Mouse (Mus musculus): Measurements from ENCODE around the gene Parp16. TPM values are rescaled to one million over a fixed set of nuclear protein-coding genes. Genes with fewer than 3 reads are reported as not detected.

The Parp16 gene
- polyA plus RNA-seq (2017; shearing (Covaris generic)), result 1 to 10 TPM; 5.7 to 6.6 TPM

- no peak for ATAC-seq
Observed at GRCm38 (mm10) chr9:65195053-65195452, at the start of gene Parp16. Gene Parp16 (plus strand): TSS chr9:65195353.

- no peak for ATAC-seq
Observed at GRCm38 (mm10) chr9:65146001-65146400, 49.2 kb upstream of the Parp16 start.

DNA sequence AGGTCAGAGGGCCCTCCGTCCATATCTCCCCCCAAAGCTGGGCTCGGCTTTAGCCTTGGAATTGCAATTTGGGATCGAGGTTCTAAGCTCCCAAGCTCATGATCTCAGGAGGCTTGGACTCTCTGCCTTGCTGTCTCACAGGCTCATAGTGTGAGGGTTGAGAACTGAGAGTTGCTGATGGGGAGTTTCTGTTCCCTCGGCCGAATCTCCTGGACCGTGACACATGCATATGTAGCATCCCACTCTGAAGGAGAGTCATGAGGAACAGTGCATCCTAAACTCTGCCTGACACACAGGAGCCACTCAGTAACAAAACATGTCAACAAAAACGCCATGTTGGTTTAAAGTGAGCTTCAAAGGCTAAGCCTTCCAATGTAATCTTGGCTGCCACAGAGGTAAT, 46.6 kb upstream of the Parp16 start:
- ATAC-seq, result no peak

GRCm38 (mm10) chr9:65152711-65153330, 42.3 kb upstream of the Parp16 start:
- ATAC-seq, result no peak

DNA sequence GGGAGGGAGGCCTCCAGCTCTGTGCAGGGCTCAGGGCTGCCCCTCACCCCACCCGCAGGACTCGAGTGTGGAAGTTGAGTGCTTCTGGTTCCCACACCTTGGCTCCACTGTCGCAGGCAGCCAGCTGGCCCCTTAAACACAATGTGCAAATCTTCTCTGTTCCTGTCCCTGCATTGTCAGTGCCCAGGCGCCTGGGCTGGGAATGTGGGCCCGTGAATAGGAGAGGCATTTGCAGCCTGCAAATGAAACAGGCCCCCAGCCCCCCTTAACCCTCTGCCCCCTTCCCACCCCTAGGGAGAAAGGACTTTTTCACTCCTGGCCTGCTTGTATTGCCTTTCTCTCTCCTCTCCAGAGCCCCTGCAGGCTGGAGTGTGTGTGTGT, 41.8 kb upstream of the Parp16 start:
- ATAC-seq, result no peak

- ATAC-seq, result no peak
Observed at GRCm38 (mm10) chr9:65154692-65155455, 40.3 kb upstream of the Parp16 start.

DNA sequence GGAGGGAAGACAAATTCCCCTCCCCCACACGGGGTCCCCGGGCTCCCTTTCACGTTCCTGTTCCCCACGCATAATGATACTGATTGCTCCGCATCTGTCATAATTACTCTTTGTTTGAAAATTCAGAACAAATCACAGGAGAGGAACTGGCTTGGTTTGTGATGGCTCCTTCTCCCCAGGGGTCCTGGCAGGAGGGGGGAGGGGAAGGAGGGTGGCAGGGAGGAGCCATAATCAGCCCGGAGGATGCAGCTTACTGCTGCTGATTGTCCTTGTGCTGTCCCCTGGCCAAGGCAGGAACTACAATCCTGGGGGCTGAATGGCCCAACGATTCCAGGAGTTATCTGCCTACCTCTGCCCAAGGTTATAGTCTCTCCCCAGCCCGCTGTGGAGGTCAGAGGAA, 38.5 kb upstream of the Parp16 start:
- ATAC-seq, result no peak

DNA sequence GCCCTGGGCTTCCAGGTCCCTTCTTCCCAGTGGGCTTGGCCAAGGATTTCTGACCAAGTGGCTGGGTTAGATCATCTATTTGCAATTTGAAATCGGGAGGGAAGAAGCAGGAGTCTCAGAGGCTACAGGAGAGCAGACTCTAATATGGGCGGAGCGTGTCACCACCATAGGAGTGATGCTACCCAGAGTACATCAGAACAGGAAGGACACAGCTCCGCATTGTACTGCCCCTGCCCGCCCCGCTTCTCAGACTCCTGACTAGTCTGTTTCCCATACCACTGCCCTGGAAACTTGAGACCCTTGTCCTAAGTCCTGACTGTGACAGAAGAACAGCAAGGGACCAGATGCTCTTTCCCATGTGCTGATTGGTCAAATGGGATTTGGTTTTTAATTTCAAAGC, 37.5 kb upstream of the Parp16 start:
- no peak for ATAC-seq

- ATAC-seq, result no peak
Observed at GRCm38 (mm10) chr9:65161188-65161587, 34.0 kb upstream of the Parp16 start.

- ATAC-seq, result no peak
Observed at GRCm38 (mm10) chr9:65161881-65162280, 33.3 kb upstream of the Parp16 start.

GRCm38 (mm10) chr9:65162711-65163639, 32.2 kb upstream of the Parp16 start:
- ATAC-seq, result no peak

GRCm38 (mm10) chr9:65164870-65165269, 30.3 kb upstream of the Parp16 start:
- no peak for ATAC-seq

DNA sequence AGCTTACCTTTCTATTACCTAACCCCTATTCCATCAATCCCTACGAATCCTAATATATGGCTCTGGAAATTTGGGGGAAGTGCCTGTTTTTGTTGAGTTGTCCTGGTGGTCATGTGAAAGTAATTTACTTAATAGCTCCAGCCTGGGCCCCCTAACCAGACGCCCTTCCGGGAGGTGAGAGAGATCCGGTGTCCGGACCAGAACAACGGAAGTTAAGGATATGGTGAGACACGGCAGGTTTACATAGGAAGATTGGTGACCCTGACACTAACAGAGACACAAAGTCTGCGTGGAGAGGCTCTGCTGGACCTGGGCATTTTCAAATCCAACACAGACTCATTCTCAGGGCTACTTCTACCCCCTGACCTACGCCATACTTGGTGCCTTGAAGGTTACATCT, 28.8 kb upstream of the Parp16 start:
- ATAC-seq, result no peak

- ATAC-seq, result no peak
Observed at GRCm38 (mm10) chr9:65168534-65168933, 26.6 kb upstream of the Parp16 start.

DNA sequence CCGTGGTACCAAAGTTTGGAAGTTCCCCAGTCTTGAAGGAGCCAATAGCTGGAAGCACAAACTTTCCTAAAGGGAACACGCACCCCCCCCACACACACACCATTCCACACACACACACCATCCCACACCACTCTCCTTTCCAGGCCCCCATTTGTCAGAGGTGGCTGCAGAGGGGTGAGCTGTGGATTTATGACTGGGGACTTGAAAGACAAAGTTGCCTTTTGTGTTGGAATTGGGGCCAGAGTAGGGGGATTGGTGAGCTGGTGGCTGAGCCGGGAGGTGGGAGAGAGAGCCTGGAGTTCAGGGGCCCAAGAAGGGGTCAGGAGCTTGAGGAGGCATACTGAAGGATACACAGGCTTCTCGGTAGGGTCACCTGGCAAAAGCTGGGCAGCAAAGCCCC, 26.2 kb upstream of the Parp16 start:
- no peak for ATAC-seq

- no peak for ATAC-seq
Observed at GRCm38 (mm10) chr9:65172654-65173053, 22.5 kb upstream of the Parp16 start.

DNA sequence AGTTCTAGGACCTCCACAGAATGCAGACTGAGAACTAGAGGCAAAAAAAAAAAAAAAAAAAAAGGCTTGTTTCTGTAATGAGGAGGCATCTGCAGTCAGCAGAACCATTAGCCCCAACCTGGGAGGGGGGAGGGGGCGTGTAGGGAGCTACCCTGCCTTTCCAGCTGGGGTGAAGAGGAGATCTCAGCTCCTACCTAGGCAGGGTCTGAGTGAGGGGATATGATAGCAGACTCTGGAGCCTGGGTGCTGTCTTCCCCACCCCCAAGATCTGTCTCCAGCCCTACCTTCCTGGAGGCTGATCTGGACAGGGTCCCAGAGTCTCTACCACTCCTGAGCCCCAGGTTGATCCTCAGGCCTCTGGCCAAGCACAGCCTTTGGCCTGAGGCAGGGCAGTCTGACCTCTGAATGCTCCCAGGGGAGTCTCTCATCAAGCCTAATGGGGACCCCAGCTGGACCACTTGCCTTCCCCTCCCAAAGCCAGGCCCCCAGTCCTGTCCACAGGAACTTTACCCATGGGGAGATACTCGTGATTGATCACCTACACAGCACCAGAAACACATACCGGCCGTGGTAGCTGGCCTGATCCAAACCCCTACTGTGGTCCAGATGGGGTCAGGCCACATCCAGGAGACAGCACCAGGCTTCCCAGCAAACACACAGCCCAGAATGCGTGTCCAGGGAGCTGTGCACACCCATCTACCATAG, 19.8 kb upstream of the Parp16 start:
- no peak for ATAC-seq

GRCm38 (mm10) chr9:65175939-65176871, 18.9 kb upstream of the Parp16 start:
- ATAC-seq, result no peak

DNA sequence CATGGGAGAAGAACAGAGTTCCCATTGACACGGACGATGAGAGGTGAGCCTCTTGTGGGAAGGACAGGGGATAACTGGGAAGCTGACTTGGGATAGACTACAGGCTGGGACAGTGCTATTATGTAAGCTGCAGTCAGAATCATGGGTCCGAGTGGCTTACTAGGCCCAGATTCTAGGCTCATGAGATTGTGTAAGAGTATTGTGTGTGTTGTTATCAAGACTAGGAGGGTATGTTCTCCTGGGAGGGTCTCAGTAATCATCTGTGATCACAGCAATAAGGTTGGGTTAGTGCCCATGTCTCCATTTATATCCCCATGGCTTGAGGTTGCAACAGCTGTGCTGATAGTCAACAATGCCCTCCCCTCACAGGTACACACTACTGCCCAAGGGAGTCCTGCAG, 17.7 kb upstream of the Parp16 start:
- ATAC-seq, result no peak

- ATAC-seq, result no peak
Observed at GRCm38 (mm10) chr9:65177912-65178311, 17.2 kb upstream of the Parp16 start.

All from activated CD4-positive, CD25-positive, alpha-beta regulatory T cell, adult 4 months (primary cell).